Mouse (Mus musculus) ES-Bruce4 (cell line): ENCODE measurements at regions not wholly inside any gene's neighbourhood (a gene's known extent, or its start where the extent isn't known, plus 50 kb on each side); places are given as distances from the start of the nearest gene placed in this dataset.

ENCODE experiments used
- CTCF ChIP-seq: IDR thresholded peaks from one replicate; pipeline ENCODE4 v1.8.1; 2011; ENCODE audit warnings: low read depth, low read length
- EP300 ChIP-seq: IDR thresholded peaks from 2 replicates; pipeline ENCODE4 v1.6.1; 2011; ENCODE audit warnings: low read depth, low read length; ENCODE audit not compliant: insufficient read depth
- POLR2A ChIP-seq: IDR thresholded peaks from one replicate; pipeline ENCODE4 v1.8.1; 2011; ENCODE audit warnings: low read length; ENCODE audit not compliant: insufficient read depth

DNA sequence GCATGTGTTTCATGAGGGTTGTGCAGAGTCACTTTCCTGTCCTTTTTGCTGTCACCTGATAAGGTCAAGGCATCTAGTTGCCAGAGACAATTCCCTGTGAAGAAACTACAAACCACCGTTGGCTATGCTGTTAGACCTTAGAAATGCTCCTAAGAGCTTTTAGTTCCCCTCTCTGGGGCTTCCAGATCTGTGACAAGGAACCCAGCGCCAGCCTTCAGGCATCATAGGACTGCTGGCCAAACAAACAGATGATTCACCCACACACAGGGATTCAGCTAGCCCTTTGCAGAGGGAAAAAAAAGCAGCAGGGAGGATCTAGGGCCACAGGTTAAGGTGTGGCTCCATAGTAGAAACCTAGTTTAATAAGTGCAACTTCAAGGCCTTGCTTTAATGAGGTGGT lies 591.8 kb upstream of the Plxna2 start:
- no peak for TF ChIP-seq CTCF
- TF ChIP-seq POLR2A = no peak
- no peak for TF ChIP-seq EP300
